Mouse (Mus musculus) MEL (cell line): ENCODE measurements around the gene Nsg2. TPM values are rescaled to one million over a fixed set of nuclear protein-coding genes. Genes with fewer than 3 reads are reported as not detected.

Experiments used
- DNase-seq: peaks from one replicate; pipeline ENCODE4 v3.0.0; 2011; ENCODE audit warnings: low read depth, low spot score
- H3K27ac ChIP-seq: 2 replicates; pipeline ENCODE4 v1.5.1; 2012; ENCODE audit warnings: low read depth, mild to moderate bottlenecking, control low read depth, low read length, moderate library complexity; ENCODE audit not compliant: control insufficient read depth
- H3K27me3 ChIP-seq, 2 experiments: fragments of 150-350 bp in 1 of 2; sonication (generic) in 1 of 2; 2 replicates each; pipeline ENCODE4 v1.6.1; 2012; ENCODE audit warnings: low read length in 2 of 2, mild to moderate bottlenecking in 2 of 2, improper control_type of control experiment in 1 of 2, moderate library complexity in 1 of 2; ENCODE audit not compliant: insufficient read depth in 2 of 2, control insufficient read depth in 1 of 2
- H3K36me3 ChIP-seq, 2 experiments: 2 replicates each; pipeline ENCODE4 v1.6.1; 2012 to 2014; ENCODE audit warnings: low read length in 2 of 2, improper control_type of control experiment in 1 of 2, inconsistent platforms in 1 of 2, mild to moderate bottlenecking in 1 of 2; ENCODE audit not compliant: insufficient read depth in 2 of 2, control insufficient read depth in 1 of 2
- H3K4me1 ChIP-seq, 2 experiments: fragments of 150-350 bp in 1 of 2; sonication (generic) in 1 of 2; 2 replicates each; pipeline ENCODE4 v1.6.1; 2012; ENCODE audit warnings: low read length in 2 of 2, improper control_type of control experiment in 1 of 2, mild to moderate bottlenecking in 1 of 2; ENCODE audit not compliant: insufficient read depth in 2 of 2, control insufficient read depth in 1 of 2
- H3K4me3 ChIP-seq, 2 experiments: fragments of 150-350 bp in 1 of 2; sonication (generic) in 1 of 2; 2 replicates each; pipeline ENCODE4 v1.5.1; 2012; ENCODE audit warnings: low read depth in 2 of 2, low read length in 2 of 2, mild to moderate bottlenecking in 2 of 2, moderate library complexity in 2 of 2, control low read depth in 1 of 2, improper control_type of control experiment in 1 of 2; ENCODE audit not compliant: control insufficient read depth in 1 of 2, insufficient read depth in 1 of 2
- H3K79me2 ChIP-seq: 2 replicates; pipeline ENCODE4 v1.6.1; 2012; ENCODE audit warnings: mild to moderate bottlenecking, low read length, moderate library complexity; ENCODE audit not compliant: control insufficient read depth, poor library complexity, insufficient read depth
- H3K9ac ChIP-seq: 2 replicates; pipeline ENCODE4 v1.6.1; 2012; ENCODE audit warnings: low read depth, mild to moderate bottlenecking, control low read depth, low read length, moderate library complexity; ENCODE audit not compliant: control insufficient read depth, poor library complexity, severe bottlenecking
- H3K9me3 ChIP-seq: fragments of 150-350 bp; sonication (generic); replicated peaks from 2 replicates; pipeline ENCODE4 v1.6.1; 2012; ENCODE audit warnings: mild to moderate bottlenecking, low read length, improper control_type of control experiment, moderate library complexity; ENCODE audit not compliant: insufficient read depth
- CHD1 ChIP-seq: IDR thresholded peaks from 2 replicates; pipeline ENCODE4 v1.6.1; 2012; ENCODE audit warnings: low read depth, mild to moderate bottlenecking, inconsistent platforms, low read length, improper control_type of control experiment
- CTCF ChIP-seq, 3 experiments: IDR thresholded peaks in 2 of 3; conservative IDR thresholded peaks in 1 of 3; 2 replicates each; pipeline ENCODE4 v1.5.1; 2011 to 2012; ENCODE audit warnings: low read length in 3 of 3, low read depth in 2 of 3, mild to moderate bottlenecking in 2 of 3, improper control_type of control experiment in 1 of 3, inconsistent platforms in 1 of 3, mixed read lengths in 1 of 3, moderate library complexity in 1 of 3; ENCODE audit not compliant: control insufficient read depth in 1 of 3, insufficient read depth in 1 of 3, poor library complexity in 1 of 3, severe bottlenecking in 1 of 3
- ELF1 ChIP-seq: IDR thresholded peaks from 2 replicates; pipeline ENCODE4 v1.6.1; 2014; ENCODE audit warnings: low read depth, mild to moderate bottlenecking, inconsistent platforms, low read length, improper control_type of control experiment, moderate library complexity
- EP300 ChIP-seq, 2 experiments: IDR thresholded peaks; 2 replicates each; pipeline ENCODE4 v1.6.1; 2011; ENCODE audit warnings: improper control_type of control experiment in 2 of 2, low read length in 2 of 2, low read depth in 1 of 2, mild to moderate bottlenecking in 1 of 2
- ETS1 ChIP-seq: IDR thresholded peaks from 2 replicates; pipeline ENCODE4 v1.6.1; 2012; ENCODE audit warnings: low read depth, mild to moderate bottlenecking, inconsistent platforms, low read length, improper control_type of control experiment, moderate library complexity
- JUND ChIP-seq: IDR thresholded peaks from 2 replicates; pipeline ENCODE4 v1.6.1; 2011; ENCODE audit warnings: low read depth, mild to moderate bottlenecking, improper control_type of control experiment, low read length
- KAT2A ChIP-seq: conservative IDR thresholded peaks from 2 replicates; pipeline ENCODE4 v1.6.1; 2012; ENCODE audit warnings: low read depth, low read length, improper control_type of control experiment, inconsistent platforms
- MAFK ChIP-seq: IDR thresholded peaks from 2 replicates; pipeline ENCODE4 v1.6.1; 2011; ENCODE audit warnings: low read depth, mild to moderate bottlenecking, low read length, improper control_type of control experiment, borderline replicate concordance
- MAX ChIP-seq: IDR thresholded peaks from 2 replicates; pipeline ENCODE4 v1.6.1; 2011; ENCODE audit warnings: low read length, improper control_type of control experiment
- MAZ ChIP-seq: IDR thresholded peaks from 2 replicates; pipeline ENCODE4 v1.6.1; 2012; ENCODE audit warnings: low read depth, mild to moderate bottlenecking, inconsistent platforms, low read length, improper control_type of control experiment
- MEF2A ChIP-seq: IDR thresholded peaks from 2 replicates; pipeline ENCODE4 v1.6.1; 2014; ENCODE audit warnings: low read depth, mild to moderate bottlenecking, inconsistent platforms, low read length, improper control_type of control experiment; ENCODE audit not compliant: poor library complexity, insufficient replicate concordance, severe bottlenecking; ENCODE audit errors: extremely low read depth
- MXI1 ChIP-seq: IDR thresholded peaks from 2 replicates; pipeline ENCODE4 v1.6.1; 2011; ENCODE audit warnings: mild to moderate bottlenecking, low read depth, low read length, improper control_type of control experiment
- MYB ChIP-seq: IDR thresholded peaks from 2 replicates; pipeline ENCODE4 v1.6.1; 2011; ENCODE audit warnings: mild to moderate bottlenecking, low read depth, low read length, improper control_type of control experiment
- MYC ChIP-seq: IDR thresholded peaks from 2 replicates; pipeline ENCODE4 v1.6.1; 2011; ENCODE audit warnings: low read depth, mild to moderate bottlenecking, low read length, improper control_type of control experiment, moderate library complexity
- NELFE ChIP-seq: IDR thresholded peaks from 2 replicates; pipeline ENCODE4 v1.6.1; 2011; ENCODE audit warnings: low read depth, low read length, improper control_type of control experiment
- NRF1 ChIP-seq: IDR thresholded peaks from 2 replicates; pipeline ENCODE4 v1.6.1; 2014; ENCODE audit warnings: low read depth, mild to moderate bottlenecking, inconsistent platforms, low read length, improper control_type of control experiment, moderate library complexity; ENCODE audit not compliant: poor library complexity, insufficient read depth, severe bottlenecking
- POLR2A ChIP-seq, 2 experiments: IDR thresholded peaks; 2 replicates each; pipeline ENCODE4 v1.6.1; 2011 to 2012; ENCODE audit warnings: low read length in 2 of 2, mild to moderate bottlenecking in 2 of 2, control low read depth in 1 of 2, improper control_type of control experiment in 1 of 2, low read depth in 1 of 2, moderate library complexity in 1 of 2; ENCODE audit not compliant: control insufficient read depth in 1 of 2, insufficient read depth in 1 of 2, poor library complexity in 1 of 2
- POLR2AphosphoS5 ChIP-seq: IDR thresholded peaks from 2 replicates; pipeline ENCODE4 v1.6.1; 2012; ENCODE audit warnings: low read depth, borderline replicate concordance, mild to moderate bottlenecking, inconsistent platforms, low read length, moderate library complexity, mixed read lengths
- RAD21 ChIP-seq: IDR thresholded peaks from 2 replicates; pipeline ENCODE4 v1.6.1; 2011; ENCODE audit warnings: mild to moderate bottlenecking, low read depth, low read length, improper control_type of control experiment
- RCOR1 ChIP-seq: IDR thresholded peaks from 2 replicates; pipeline ENCODE4 v1.6.1; 2012; ENCODE audit warnings: low read depth, mild to moderate bottlenecking, inconsistent platforms, low read length, improper control_type of control experiment
- SIN3A ChIP-seq: IDR thresholded peaks from 2 replicates; pipeline ENCODE4 v1.6.1; 2012; ENCODE audit warnings: low read length, improper control_type of control experiment, inconsistent platforms
- SMC3 ChIP-seq: IDR thresholded peaks from 2 replicates; pipeline ENCODE4 v1.6.1; 2011; ENCODE audit warnings: low read depth, low read length, improper control_type of control experiment
- TAL1 ChIP-seq: IDR thresholded peaks from 2 replicates; pipeline ENCODE4 v1.6.1; 2012; ENCODE audit warnings: mild to moderate bottlenecking, inconsistent platforms, low read length, moderate library complexity, mixed read lengths
- TCF12 ChIP-seq: IDR thresholded peaks from 2 replicates; pipeline ENCODE4 v1.6.1; 2014; ENCODE audit warnings: low read depth, mild to moderate bottlenecking, inconsistent platforms, low read length, improper control_type of control experiment, moderate library complexity
- UBTF ChIP-seq: IDR thresholded peaks from 2 replicates; pipeline ENCODE4 v1.6.1; 2012; ENCODE audit warnings: low read depth, mild to moderate bottlenecking, inconsistent platforms, low read length, improper control_type of control experiment, moderate library complexity, borderline replicate concordance; ENCODE audit not compliant: insufficient read depth
- USF1 ChIP-seq: IDR thresholded peaks from 2 replicates; pipeline ENCODE4 v1.6.1; 2014; ENCODE audit warnings: low read depth, mild to moderate bottlenecking, inconsistent platforms, low read length, improper control_type of control experiment, moderate library complexity
- ZKSCAN1 ChIP-seq: IDR thresholded peaks from 2 replicates; pipeline ENCODE4 v1.6.1; 2012; ENCODE audit warnings: low read depth, mild to moderate bottlenecking, inconsistent platforms, low read length, improper control_type of control experiment, moderate library complexity
- ZMIZ1 ChIP-seq: IDR thresholded peaks from 2 replicates; pipeline ENCODE4 v1.6.1; 2012; ENCODE audit warnings: low read depth, mild to moderate bottlenecking, inconsistent platforms, low read length, improper control_type of control experiment, moderate library complexity
- polyA plus RNA-seq, 2 experiments: library from polyadenylated mRNA; stranded (reverse) in 1 of 2; unstranded in 1 of 2; fragments of >175 nt in 1 of 2; fragments of >200 nt in 1 of 2; gene quantifications; 2 replicates each; pipeline versions ENCODE4 v1.2.1 to v1.2.4; 2012; ENCODE audit warnings: low replicate concordance in 2 of 2, low read depth in 1 of 2; ENCODE audit not compliant: insufficient read length in 2 of 2, insufficient read depth in 1 of 2, missing spikeins in 1 of 2
- total RNA-seq: library from RNA; depleted of rRNA; stranded (reverse); fragments of 300-350 nt; gene quantifications from 2 replicates; pipeline ENCODE4 v1.2.3, GENCODE M21; 2012

Nsg2 gene
- total and polyA plus RNA-seq, 3 experiments = not detected

DNA sequence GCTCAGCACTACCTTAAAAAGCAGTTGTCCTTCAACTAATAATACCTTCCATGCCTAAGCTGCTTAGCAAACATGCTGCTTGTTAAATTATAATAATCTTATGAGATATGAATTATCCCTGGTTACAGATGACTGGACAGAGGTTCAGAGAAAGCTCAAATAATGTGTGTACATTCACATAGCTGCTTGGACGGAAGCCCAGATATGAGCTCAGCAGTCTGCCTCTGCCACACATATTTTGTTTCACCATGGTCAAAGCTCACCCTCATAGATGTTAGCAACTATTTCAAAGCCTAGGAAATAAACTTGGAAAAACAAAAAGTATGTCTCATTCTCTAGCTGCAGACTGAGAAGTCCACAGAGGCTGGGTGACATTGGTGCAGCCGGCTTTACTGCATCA, 74.9 kb downstream of the Nsg2 start:
- TF ChIP-seq NELFE (no peak), CTCF (IDR thresholded peaks at IDR 0.05 in 2 of 3, conservative IDR thresholded peaks at IDR 0.05 in 1 of 3; ENCODE audit: control insufficient read depth in 1 of 3, insufficient read depth in 1 of 3, low read depth in 2 of 3, low read length in 3 of 3, poor library complexity in 1 of 3, severe bottlenecking in 1 of 3) (no peak), ZKSCAN1 (no peak), CHD1 (no peak), SMC3 (no peak), MEF2A (no peak), EP300 (IDR thresholded peaks at IDR 0.05; ENCODE audit: low read depth in 1 of 2, low read length in 2 of 2) (no peak), ELF1 (no peak), ETS1 (no peak), POLR2AphosphoS5 (no peak), ZMIZ1 (no peak), MYB (no peak), MAZ (no peak), USF1 (no peak), NRF1 (no peak), MAFK (no peak), TAL1 (no peak), TCF12 (no peak), MXI1 (no peak)
- no peaks in the 10 kb centered on the region for H3K36me3 ChIP-seq
- H3K9ac ChIP-seq = no peak overlapping the region
- no peak for DNase-seq
- H3K4me1 ChIP-seq = no peaks in the 10 kb centered on the region
- H3K79me2 ChIP-seq = no peaks in the 10 kb centered on the region
- no peak overlapping the region for H3K4me3 ChIP-seq
- H3K27me3 ChIP-seq = peaks cover 39 to 44% of the 10 kb centered on the region in 2 experiments
- no peaks in the 10 kb centered on the region for H3K9me3 ChIP-seq
- no peak overlapping the region for H3K27ac ChIP-seq

DNA sequence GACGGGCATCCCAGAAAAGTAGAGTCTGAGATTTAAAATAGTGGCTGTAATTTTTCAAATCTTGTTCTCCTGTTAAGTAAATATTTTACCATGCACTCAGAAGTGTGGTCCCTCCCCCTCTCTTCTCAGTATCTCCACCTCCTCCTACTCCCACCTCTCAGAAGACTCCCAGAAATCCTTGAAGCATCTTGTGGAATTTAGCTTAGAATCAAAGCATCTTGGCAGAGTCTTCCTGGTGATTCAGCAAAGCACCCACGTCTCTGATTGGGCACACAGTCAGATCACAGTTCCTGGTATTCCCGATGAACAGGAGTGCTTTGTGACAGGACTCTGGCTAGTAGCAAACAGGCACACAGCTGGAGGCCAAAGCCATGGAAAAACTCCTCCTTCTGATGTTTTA, 83.2 kb downstream of the Nsg2 start:
- Histone ChIP-seq H3K4me1 (0 out of 4 replicates have a peak, but pooled peaks cover 0 to 3% of the 10 kb centered on the region in 2 experiments), H3K9me3 (no peaks in the 10 kb centered on the region), H3K27ac (no peak overlapping the region), H3K36me3 (no peaks in the 10 kb centered on the region), H3K9ac (no peak overlapping the region), H3K4me3 (no peak overlapping the region), H3K79me2 (no peaks in the 10 kb centered on the region), H3K27me3 (peaks cover 4 to 5% of the 10 kb centered on the region in 2 experiments)
- no peak for TF ChIP-seq SIN3A
- no peak for TF ChIP-seq MAX
- TF ChIP-seq CTCF (IDR thresholded peaks at IDR 0.05 in 2 of 3, conservative IDR thresholded peaks at IDR 0.05 in 1 of 3; ENCODE audit: control insufficient read depth in 1 of 3, insufficient read depth in 1 of 3, low read depth in 2 of 3, low read length in 3 of 3, poor library complexity in 1 of 3, severe bottlenecking in 1 of 3) = no peak
- TF ChIP-seq RCOR1 = no peak
- no peak for TF ChIP-seq MYC
- TF ChIP-seq ETS1 = no peak
- TF ChIP-seq MAFK = no peak
- no peak for TF ChIP-seq TCF12
- TF ChIP-seq UBTF = no peak
- no peak for TF ChIP-seq RAD21
- TF ChIP-seq POLR2AphosphoS5 = no peak
- no peak for TF ChIP-seq JUND
- TF ChIP-seq CHD1 = no peak
- TF ChIP-seq KAT2A = no peak
- TF ChIP-seq POLR2A (IDR thresholded peaks at IDR 0.05; ENCODE audit: control insufficient read depth in 1 of 2, insufficient read depth in 1 of 2, low read depth in 1 of 2, low read length in 2 of 2, poor library complexity in 1 of 2) = no peak
- no peak for DNase-seq
